Mouse (Mus musculus) forebrain, embryonic 12.5 days (tissue): Measurements from ENCODE around the gene Prg4. TPM values are rescaled to one million over a fixed set of nuclear protein-coding genes. Genes with fewer than 3 reads are reported as not detected.

Experiments used
- ATAC-seq: fragments of 200-750 bp; cut with Nextera tagmentation; 2 replicates; pipeline ENCODE4 v1.8.0; 2017; ENCODE audit warnings: moderate TSS enrichment; ENCODE audit not compliant: low FRiP score
- H3K27ac ChIP-seq: fragments of 300-500 bp; sonication (generic); 2 replicates; pipeline ENCODE4 v1.5.1; 2016; ENCODE audit warnings: mild to moderate bottlenecking
- H3K27me3 ChIP-seq: fragments of 300-500 bp; sonication (generic); 2 replicates; pipeline ENCODE4 v1.6.1; 2016; ENCODE audit warnings: mild to moderate bottlenecking
- H3K36me3 ChIP-seq: fragments of 300-500 bp; sonication (generic); replicated peaks from 2 replicates; pipeline ENCODE4 v1.6.1; 2016; ENCODE audit warnings: mild to moderate bottlenecking
- H3K4me1 ChIP-seq: fragments of 300-500 bp; sonication (generic); 2 replicates; pipeline ENCODE4 v1.6.1; 2016
- H3K4me2 ChIP-seq: fragments of 300-500 bp; sonication (generic); 2 replicates; pipeline ENCODE4 v1.6.1; 2016; ENCODE audit warnings: mild to moderate bottlenecking, moderate library complexity
- H3K4me3 ChIP-seq: fragments of 300-500 bp; sonication (generic); replicated peaks from 2 replicates; pipeline ENCODE4 v1.5.1; 2016; ENCODE audit warnings: mild to moderate bottlenecking
- H3K9ac ChIP-seq: fragments of 300-500 bp; sonication (generic); 2 replicates; pipeline ENCODE4 v1.6.1; 2016; ENCODE audit warnings: mild to moderate bottlenecking
- H3K9me3 ChIP-seq: fragments of 300-500 bp; sonication (generic); 2 replicates; pipeline ENCODE4 v1.6.1; 2016
- WGBS: fragments of 180-500 bp; shearing (Covaris S2); methylation state at CpG from one replicate; pipeline ENCODE4 v1.1.7; 2016; 5-methylcytosine and 5-hydroxymethylcytosine counted together
- polyA plus RNA-seq: library from polyadenylated mRNA; unstranded; fragments of >200 nt; fragmentation: Nextera tagmentation; extraction: Ambion mirVana; gene quantifications from 2 replicates; pipeline ENCODE4 v1.2.1, GENCODE M21; 2016

Gene Prg4
- polyA plus RNA-seq, result 0.72 and 0.91 TPM in 2 replicates

GRCm38 (mm10) chr1:150466132-150466531, at the start of gene Prg4:
Prg4 (minus strand) TSS chr1:150466165.
- no peaks in the 10 kb centered on the region for H3K36me3 ChIP-seq
- WGBS, result 89% methylated on average over 3 of the region's 3 CpGs

GRCm38 (mm10) chr1:150513041-150513440, 47.1 kb upstream of the Prg4 start:
- Histone ChIP-seq H3K4me2 (no peak overlapping the region), H3K27ac (no peak overlapping the region), H3K9ac (no peak overlapping the region), H3K36me3 (no peaks in the 10 kb centered on the region), H3K4me3 (no peak overlapping the region), H3K9me3 (no peaks in the 10 kb centered on the region), H3K4me1 (no peaks in the 10 kb centered on the region), H3K27me3 (no peaks in the 10 kb centered on the region)
- ATAC-seq, result no peak
- WGBS, result 92% methylated on average over 2 of the region's 2 CpGs

More at GRCm38 (mm10) chr1:150466132-150466531, at the start of gene Prg4:
- H3K4me2 ChIP-seq, result no peak within 1 kb of the TSS
- H3K27ac ChIP-seq, result no peak within 1 kb of the TSS
- H3K4me3 ChIP-seq, result no peak within 1 kb of the TSS
- no peak for ATAC-seq
- no peaks in the 10 kb centered on the region for H3K4me1 ChIP-seq
- no peak within 1 kb of the TSS for H3K9ac ChIP-seq
- no peaks in the 10 kb centered on the region for H3K9me3 ChIP-seq
- H3K27me3 ChIP-seq, result no peaks in the 10 kb centered on the region

GRCm38 (mm10) chr1:150505794-150506193, 39.8 kb upstream of the Prg4 start:
- H3K27ac ChIP-seq, result no peak overlapping the region
- no peaks in the 10 kb centered on the region for H3K36me3 ChIP-seq
- H3K4me2 ChIP-seq, result no peak overlapping the region
- no peaks in the 10 kb centered on the region for H3K9me3 ChIP-seq
- 71% methylated on average over 2 of the region's 2 CpGs for WGBS
- H3K9ac ChIP-seq, result no peak overlapping the region
- H3K4me3 ChIP-seq, result no peak overlapping the region
- ATAC-seq, result no peak
- H3K4me1 ChIP-seq, result no peaks in the 10 kb centered on the region
- no peaks in the 10 kb centered on the region for H3K27me3 ChIP-seq

GRCm38 (mm10) chr1:150503321-150503720, 37.4 kb upstream of the Prg4 start:
- no peaks in the 10 kb centered on the region for H3K27me3 ChIP-seq
- no peak for ATAC-seq
- no peak overlapping the region for H3K9ac ChIP-seq
- no peak overlapping the region for H3K27ac ChIP-seq
- WGBS, result 82% methylated on average over 4 of the region's 4 CpGs
- no peaks in the 10 kb centered on the region for H3K4me1 ChIP-seq
- no peaks in the 10 kb centered on the region for H3K36me3 ChIP-seq
- H3K4me3 ChIP-seq, result no peak overlapping the region
- peaks cover 1% of the 10 kb centered on the region; the same call in 1 of the 2 replicates for H3K9me3 ChIP-seq
- H3K4me2 ChIP-seq, result no peak overlapping the region

- H3K9ac ChIP-seq, result no peak overlapping the region
- H3K4me3 ChIP-seq, result no peak overlapping the region
- ATAC-seq, result no peak
- 86% methylated on average over 2 of the region's 2 CpGs for WGBS
- no peak overlapping the region for H3K4me2 ChIP-seq
- no peak overlapping the region for H3K27ac ChIP-seq
- no peaks in the 10 kb centered on the region for H3K4me1 ChIP-seq
- H3K9me3 ChIP-seq, result peaks cover 5% of the 10 kb centered on the region; the same call in 1 of the 2 replicates
- no peaks in the 10 kb centered on the region for H3K27me3 ChIP-seq
- no peaks in the 10 kb centered on the region for H3K36me3 ChIP-seq
Observed at GRCm38 (mm10) chr1:150498177-150498576, 32.2 kb upstream of the Prg4 start.

GRCm38 (mm10) chr1:150497690-150498089, 31.7 kb upstream of the Prg4 start:
- peaks cover 5% of the 10 kb centered on the region; the same call in 1 of the 2 replicates for H3K9me3 ChIP-seq
- no peak for ATAC-seq
- no peak overlapping the region for H3K9ac ChIP-seq
- no peaks in the 10 kb centered on the region for H3K4me1 ChIP-seq
- no peak overlapping the region for H3K27ac ChIP-seq
- H3K27me3 ChIP-seq, result no peaks in the 10 kb centered on the region
- no peaks in the 10 kb centered on the region for H3K36me3 ChIP-seq
- WGBS, result 80% methylated on average over 2 of the region's 2 CpGs
- no peak overlapping the region for H3K4me2 ChIP-seq
- H3K4me3 ChIP-seq, result no peak overlapping the region

- H3K9ac ChIP-seq, result no peak overlapping the region
- H3K27ac ChIP-seq, result no peak overlapping the region
- no peaks in the 10 kb centered on the region for H3K27me3 ChIP-seq
- no peak overlapping the region for H3K4me3 ChIP-seq
- ATAC-seq, result no peak
- no peaks in the 10 kb centered on the region for H3K4me1 ChIP-seq
- 84% methylated on average over 6 of the region's 6 CpGs for WGBS
- H3K9me3 ChIP-seq, result peaks cover 5% of the 10 kb centered on the region; the same call in 1 of the 2 replicates
- no peak overlapping the region for H3K4me2 ChIP-seq
- no peaks in the 10 kb centered on the region for H3K36me3 ChIP-seq
Observed at GRCm38 (mm10) chr1:150496626-150497302, 30.8 kb upstream of the Prg4 start.

- no peaks in the 10 kb centered on the region for H3K9me3 ChIP-seq
- 91% methylated on average over 2 of the region's 2 CpGs for WGBS
- H3K27me3 ChIP-seq, result no peaks in the 10 kb centered on the region
- ATAC-seq, result no peak
- no peak overlapping the region for H3K27ac ChIP-seq
- no peak overlapping the region for H3K4me3 ChIP-seq
- no peak overlapping the region for H3K4me2 ChIP-seq
- no peaks in the 10 kb centered on the region for H3K36me3 ChIP-seq
- H3K9ac ChIP-seq, result no peak overlapping the region
- H3K4me1 ChIP-seq, result no peaks in the 10 kb centered on the region
Observed at GRCm38 (mm10) chr1:150489148-150489547, 23.2 kb upstream of the Prg4 start.

- H3K9ac ChIP-seq, result no peak overlapping the region
- WGBS, result 71% methylated on average over 5 of the region's 5 CpGs
- no peaks in the 10 kb centered on the region for H3K36me3 ChIP-seq
- H3K4me3 ChIP-seq, result no peak overlapping the region
- no peaks in the 10 kb centered on the region for H3K9me3 ChIP-seq
- ATAC-seq, result no peak
- H3K4me1 ChIP-seq, result no peaks in the 10 kb centered on the region
- H3K27me3 ChIP-seq, result no peaks in the 10 kb centered on the region
- no peak overlapping the region for H3K4me2 ChIP-seq
- no peak overlapping the region for H3K27ac ChIP-seq
Observed at GRCm38 (mm10) chr1:150480674-150481073, 14.7 kb upstream of the Prg4 start.

- Histone ChIP-seq H3K27me3 (no peaks in the 10 kb centered on the region), H3K27ac (no peak overlapping the region), H3K9ac (no peak overlapping the region), H3K4me2 (no peak overlapping the region), H3K4me3 (no peak overlapping the region), H3K9me3 (no peaks in the 10 kb centered on the region), H3K4me1 (no peaks in the 10 kb centered on the region), H3K36me3 (no peaks in the 10 kb centered on the region)
- ATAC-seq, result no peak
- 85% methylated on average over 7 of the region's 7 CpGs for WGBS
Observed at GRCm38 (mm10) chr1:150472525-150472924, 6.6 kb upstream of the Prg4 start.

- no peak overlapping the region for H3K9ac ChIP-seq
- H3K27me3 ChIP-seq, result no peaks in the 10 kb centered on the region
- H3K36me3 ChIP-seq, result no peaks in the 10 kb centered on the region
- ATAC-seq, result no peak
- H3K4me3 ChIP-seq, result no peak overlapping the region
- H3K9me3 ChIP-seq, result no peaks in the 10 kb centered on the region
- H3K4me2 ChIP-seq, result no peak overlapping the region
- H3K4me1 ChIP-seq, result no peaks in the 10 kb centered on the region
- 90% methylated on average over 3 of the region's 3 CpGs for WGBS
- no peak overlapping the region for H3K27ac ChIP-seq
Observed at GRCm38 (mm10) chr1:150469992-150470391, 4.0 kb upstream of the Prg4 start.

- Histone ChIP-seq H3K9me3 (no peaks in the 10 kb centered on the region), H3K4me2 (no peak overlapping the region), H3K9ac (no peak overlapping the region), H3K36me3 (no peaks in the 10 kb centered on the region), H3K27ac (no peak overlapping the region), H3K4me1 (no peaks in the 10 kb centered on the region), H3K4me3 (no peak overlapping the region), H3K27me3 (no peaks in the 10 kb centered on the region)
- ATAC-seq, result no peak
- 88% methylated on average over 10 of the region's 10 CpGs for WGBS
Observed at GRCm38 (mm10) chr1:150465364-150465763, 601 bp downstream of the Prg4 start.

GRCm38 (mm10) chr1:150463691-150464090, 2.3 kb downstream of the Prg4 start:
- H3K4me3 ChIP-seq, result no peak overlapping the region
- H3K4me2 ChIP-seq, result no peak overlapping the region
- 88% methylated on average over 4 of the region's 4 CpGs for whole genome bisulfite sequencing
- H3K27ac ChIP-seq, result no peak overlapping the region
- H3K9me3 ChIP-seq, result no peaks in the 10 kb centered on the region
- no peaks in the 10 kb centered on the region for H3K27me3 ChIP-seq
- H3K4me1 ChIP-seq, result no peaks in the 10 kb centered on the region
- no peak overlapping the region for H3K9ac ChIP-seq
- H3K36me3 ChIP-seq, result no peaks in the 10 kb centered on the region
- ATAC-seq, result no peak
